Mouse (Mus musculus) CD8-positive naive resting alpha-beta T cell, adult 2 months (primary cell): Measurements from ENCODE around the gene Cldn11.
"Not testable (repeated sequence)": the region's sequence is repeated elsewhere in the genome, so short reads cannot be mapped to it uniquely, and the experiment has no call there.

Experiments
- DNase-seq, 2 experiments: peaks; one replicate each; pipeline ENCODE4 v3.0.0; 2022; ENCODE audit warnings: low read depth in 2 of 2, low spot score in 2 of 2

Cldn11 gene

GRCm38 (mm10) chr3:31149706-31150105 is at the start of gene Cldn11:
Cldn11 (plus strand) TSS chr3:31149920.
- no peak for DNase-seq

DNA sequence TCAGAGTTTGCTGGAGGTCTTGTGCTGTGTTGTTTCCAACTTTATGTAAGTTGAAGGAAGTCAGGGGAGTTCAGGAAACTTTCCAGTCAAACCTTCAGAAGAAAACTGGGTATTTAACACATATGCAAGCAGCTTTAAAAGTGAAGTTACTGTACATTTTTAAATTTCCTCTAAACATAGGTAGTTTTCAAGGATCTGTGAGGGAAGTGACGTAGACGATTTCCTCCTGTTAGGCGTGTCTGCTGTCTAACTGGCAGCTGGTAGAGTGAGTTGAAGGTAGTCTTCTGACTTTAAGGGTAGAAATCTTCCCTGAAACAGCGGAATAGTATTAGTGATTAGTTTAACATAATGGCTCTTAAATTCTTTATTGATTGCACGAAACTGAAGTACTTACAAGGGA is 49.7 kb upstream of the Cldn11 start:
- no peak for DNase-seq

DNA sequence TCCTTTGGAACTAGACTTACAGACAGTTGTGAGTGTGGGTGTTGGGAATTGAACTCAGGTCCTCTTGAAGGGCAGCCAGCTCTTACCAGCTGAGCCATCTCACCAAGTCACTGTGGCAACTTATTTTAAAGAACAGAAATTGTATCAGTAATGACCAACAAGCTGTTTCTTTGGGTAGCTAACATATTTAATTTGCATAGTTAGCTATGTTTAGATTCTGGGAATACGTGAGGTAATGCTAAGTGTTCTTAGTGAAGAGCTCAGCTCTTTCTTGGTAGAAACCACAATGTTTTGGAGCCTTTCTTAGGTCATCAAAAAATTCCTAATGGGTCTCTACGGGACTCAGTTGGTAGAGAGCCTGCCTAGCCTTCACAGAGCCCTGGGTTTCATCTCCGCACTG is 48.9 kb upstream of the Cldn11 start:
- DNase-seq = no peak

DNA sequence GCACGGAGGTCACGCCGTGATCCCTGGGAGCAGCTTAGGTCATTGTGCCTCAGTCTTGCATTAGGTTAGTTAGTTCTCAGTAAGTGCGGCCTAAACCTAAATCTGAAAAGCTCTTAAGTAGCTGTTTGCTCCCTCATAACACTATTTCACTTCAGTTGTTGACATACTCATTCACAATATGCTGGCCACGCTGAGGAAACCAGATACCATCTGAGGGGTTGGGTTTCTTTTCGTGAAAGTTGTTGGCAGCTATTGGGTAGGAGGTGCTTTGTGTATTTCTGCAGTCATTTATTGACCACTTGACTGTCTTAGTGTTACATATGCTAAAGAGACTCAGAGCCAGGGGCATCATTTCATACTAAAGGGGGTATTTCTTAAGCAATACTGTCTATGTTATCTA is 44.8 kb upstream of the Cldn11 start:
- no peak for DNase-seq

DNA sequence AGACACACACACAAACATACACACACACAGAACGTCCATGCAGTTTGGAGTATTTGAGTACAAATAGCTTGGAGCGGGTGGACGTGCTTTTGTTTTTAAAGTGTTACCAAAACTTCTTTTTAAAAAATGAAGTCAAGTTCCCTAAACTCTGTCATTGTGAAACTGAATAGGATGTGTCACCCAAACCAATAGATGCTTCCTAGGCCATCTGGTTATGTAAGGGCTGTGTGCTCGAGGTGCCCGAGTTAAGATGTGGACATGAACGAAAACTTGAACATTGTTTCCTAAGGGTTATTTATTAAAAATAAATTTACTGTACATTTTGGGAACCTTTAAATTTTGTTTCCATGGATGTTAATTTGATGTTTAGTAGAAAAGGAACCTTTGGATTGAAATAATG is 43.1 kb upstream of the Cldn11 start:
- no peak for DNase-seq

- no peak for DNase-seq
Observed at GRCm38 (mm10) chr3:31107674-31108073, 42.0 kb upstream of the Cldn11 start.

- DNase-seq = no peak
Observed at GRCm38 (mm10) chr3:31109108-31109507, 40.6 kb upstream of the Cldn11 start.

GRCm38 (mm10) chr3:31123098-31123497 is 26.6 kb upstream of the Cldn11 start:
- no peak for DNase-seq

DNA sequence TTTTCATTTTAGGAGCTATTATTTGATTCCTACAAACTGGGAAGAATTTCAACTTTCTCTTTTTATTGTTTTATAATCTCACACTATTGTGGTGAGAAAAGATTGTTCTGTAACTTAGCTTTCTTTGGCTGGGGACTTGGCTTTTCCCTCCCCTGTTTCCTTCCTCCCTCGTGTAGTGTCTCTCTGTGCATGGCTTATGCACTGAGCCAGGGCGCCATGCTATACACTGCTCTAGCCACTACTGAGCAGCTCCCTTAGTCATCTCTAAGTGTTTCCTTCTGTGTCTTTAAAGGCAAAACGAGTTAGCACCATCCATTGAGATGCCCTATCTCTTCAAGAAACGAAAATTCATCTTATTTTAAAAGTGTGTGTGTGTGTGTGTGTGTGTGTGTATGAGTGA is 23.4 kb upstream of the Cldn11 start:
- no peak for DNase-seq

DNA sequence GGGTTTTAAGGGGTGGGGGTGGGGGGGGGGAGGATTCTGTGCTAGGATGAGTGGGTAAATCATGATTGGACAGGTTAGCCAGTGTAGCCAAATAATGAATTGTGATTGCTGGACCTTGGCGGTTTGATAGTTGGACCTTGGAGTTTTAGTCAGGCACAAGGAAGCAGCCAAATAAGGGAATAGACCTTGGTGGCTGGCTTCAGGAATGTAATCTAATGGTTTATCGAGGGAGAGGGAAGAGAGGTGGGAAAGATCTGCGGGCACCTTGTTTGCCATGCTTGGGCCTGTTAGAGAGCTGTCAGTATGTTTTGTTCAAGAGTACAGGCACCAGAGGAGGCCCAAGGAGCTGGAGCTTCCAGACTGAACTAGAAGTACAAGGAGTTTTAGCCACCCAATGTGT is 22.9 kb upstream of the Cldn11 start:
- DNase-seq = no peak

GRCm38 (mm10) chr3:31129766-31130165 is 20.0 kb upstream of the Cldn11 start:
- no peak for DNase-seq

GRCm38 (mm10) chr3:31133664-31134063 is 16.1 kb upstream of the Cldn11 start:
- no peak for DNase-seq

DNA sequence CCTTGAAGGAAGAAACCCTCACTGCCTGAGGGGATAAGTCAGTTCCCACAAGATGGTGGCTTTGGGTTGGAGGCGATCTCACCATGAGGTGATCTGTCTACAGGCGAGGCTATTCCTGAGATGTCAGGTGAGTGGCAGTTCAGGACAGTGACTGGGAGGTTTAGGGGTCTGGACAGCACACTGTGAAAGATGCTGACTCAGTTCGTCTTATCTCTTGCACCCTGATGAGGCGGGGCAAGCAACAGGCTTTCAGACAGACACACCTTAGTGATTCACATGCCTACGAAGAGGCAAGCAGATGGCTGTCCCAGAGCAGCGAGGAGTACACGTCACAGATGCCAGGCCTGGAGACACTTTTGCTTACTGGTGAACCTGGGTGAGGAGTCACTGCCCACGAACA is 15.5 kb upstream of the Cldn11 start:
- no peak for DNase-seq

DNA sequence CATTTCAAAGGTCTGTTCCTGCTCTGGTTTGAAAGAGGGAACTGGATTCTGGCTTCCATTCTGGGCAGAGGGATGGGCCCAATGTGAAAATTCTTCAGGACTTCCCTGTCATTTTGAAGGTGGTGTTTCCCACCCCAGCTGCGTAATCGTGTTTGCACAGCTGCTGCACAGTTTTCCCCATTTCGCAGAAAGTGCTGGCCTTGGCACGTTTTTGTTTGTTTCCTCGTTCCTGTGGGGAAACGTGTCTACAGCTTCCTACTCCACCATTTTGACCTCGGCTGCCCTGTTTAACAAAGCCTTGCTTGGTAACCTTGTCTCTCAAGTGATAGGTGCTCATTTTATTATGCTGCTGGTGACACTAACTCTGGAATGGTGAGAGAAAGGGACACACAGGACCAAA is 15.0 kb upstream of the Cldn11 start:
- DNase-seq = no peak

- DNase-seq = not testable (repeated sequence)
Observed at GRCm38 (mm10) chr3:31136591-31136990, 13.1 kb upstream of the Cldn11 start.

- DNase-seq = peak; percentile 73 to 75
Observed at GRCm38 (mm10) chr3:31138454-31139424, 11.0 kb upstream of the Cldn11 start.

- no peak for DNase-seq
Observed at GRCm38 (mm10) chr3:31141621-31142020, 8.1 kb upstream of the Cldn11 start.

DNA sequence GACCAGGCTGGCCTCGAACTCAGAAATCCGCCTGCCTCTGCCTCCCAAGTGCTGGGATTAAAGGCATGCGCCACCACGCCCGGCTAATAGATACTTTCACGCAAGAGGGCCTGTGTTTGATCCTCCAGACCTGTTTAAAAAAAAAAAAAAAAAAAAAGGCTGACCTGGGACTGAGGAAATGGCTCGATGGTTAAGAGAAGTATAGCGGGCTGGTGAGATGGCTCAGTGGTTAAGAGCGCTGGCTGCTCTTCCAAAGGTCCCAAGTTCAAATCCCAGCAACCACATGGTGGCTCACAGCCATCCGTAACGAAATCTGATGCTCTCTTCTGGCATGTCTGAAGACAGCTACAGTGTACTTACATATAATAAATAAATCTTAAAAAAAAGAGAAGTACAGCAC is 4.5 kb upstream of the Cldn11 start:
- not testable (repeated sequence) for DNase-seq

- DNase-seq = peak; percentile 28 to 45
Observed at GRCm38 (mm10) chr3:31145641-31146290, 4.0 kb upstream of the Cldn11 start.

- no peak for DNase-seq
Observed at GRCm38 (mm10) chr3:31148595-31148994, 1.1 kb upstream of the Cldn11 start.

DNA sequence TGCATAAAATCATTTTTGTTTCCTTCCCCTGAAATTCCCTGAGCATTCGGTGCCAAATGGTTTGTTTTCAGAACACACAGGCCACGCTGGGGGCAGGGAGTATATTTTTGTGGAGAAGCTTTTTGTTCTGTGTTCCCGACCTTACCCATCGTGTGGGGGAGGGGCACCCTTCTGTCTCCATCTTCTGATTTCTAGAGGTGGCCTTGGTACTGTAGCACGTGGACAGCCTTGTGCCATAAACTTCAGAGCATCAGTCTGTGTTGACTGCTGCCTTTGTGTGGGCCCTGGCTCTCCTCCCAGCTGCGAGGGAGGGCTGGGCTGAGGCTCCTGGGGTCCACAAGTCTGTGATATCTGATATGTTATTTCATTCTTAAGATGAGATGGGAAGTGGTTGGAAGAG is 2.4 kb downstream of the Cldn11 start:
- DNase-seq = no peak

DNA sequence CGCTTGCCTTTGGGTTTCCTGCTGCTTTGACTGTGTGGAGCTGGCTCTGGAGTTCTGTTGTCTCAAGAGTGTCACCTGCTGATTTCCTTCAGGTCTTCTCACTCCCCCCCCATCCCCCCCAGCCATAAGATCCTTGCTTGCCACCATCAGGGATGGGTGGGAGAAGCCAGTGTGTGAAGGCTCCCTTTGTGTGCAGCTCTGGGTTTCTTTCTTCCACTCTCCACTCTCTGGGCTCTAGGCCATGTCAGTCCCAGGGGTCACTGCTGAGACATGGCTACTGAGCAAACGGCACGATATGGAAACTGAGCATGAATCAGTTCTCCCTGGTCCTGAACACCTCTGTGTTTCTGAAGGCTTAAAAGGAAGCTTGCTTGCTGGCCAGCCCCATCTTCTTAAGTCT is 6.4 kb downstream of the Cldn11 start:
- no peak for DNase-seq
